Mouse (Mus musculus) left cerebral cortex, adult 8-10 months (tissue): Measurements from ENCODE around the gene Opa1. TPM values are rescaled to one million over a fixed set of nuclear protein-coding genes. Genes with fewer than 3 reads are reported as not detected.

Experiments
- DNase-seq, 2 experiments: peaks; one replicate each; pipeline ENCODE4 v3.0.0; 2022; ENCODE audit warnings: low spot score in 2 of 2
- total RNA-seq, 4 experiments: library from RNA; stranded (reverse); gene quantifications; 2 replicates each; pipeline ENCODE4 v1.2.4; 2022

Opa1 gene
- total RNA-seq, 4 experiments from 2014 or later: 106 to 123 (median 115) TPM

DNA sequence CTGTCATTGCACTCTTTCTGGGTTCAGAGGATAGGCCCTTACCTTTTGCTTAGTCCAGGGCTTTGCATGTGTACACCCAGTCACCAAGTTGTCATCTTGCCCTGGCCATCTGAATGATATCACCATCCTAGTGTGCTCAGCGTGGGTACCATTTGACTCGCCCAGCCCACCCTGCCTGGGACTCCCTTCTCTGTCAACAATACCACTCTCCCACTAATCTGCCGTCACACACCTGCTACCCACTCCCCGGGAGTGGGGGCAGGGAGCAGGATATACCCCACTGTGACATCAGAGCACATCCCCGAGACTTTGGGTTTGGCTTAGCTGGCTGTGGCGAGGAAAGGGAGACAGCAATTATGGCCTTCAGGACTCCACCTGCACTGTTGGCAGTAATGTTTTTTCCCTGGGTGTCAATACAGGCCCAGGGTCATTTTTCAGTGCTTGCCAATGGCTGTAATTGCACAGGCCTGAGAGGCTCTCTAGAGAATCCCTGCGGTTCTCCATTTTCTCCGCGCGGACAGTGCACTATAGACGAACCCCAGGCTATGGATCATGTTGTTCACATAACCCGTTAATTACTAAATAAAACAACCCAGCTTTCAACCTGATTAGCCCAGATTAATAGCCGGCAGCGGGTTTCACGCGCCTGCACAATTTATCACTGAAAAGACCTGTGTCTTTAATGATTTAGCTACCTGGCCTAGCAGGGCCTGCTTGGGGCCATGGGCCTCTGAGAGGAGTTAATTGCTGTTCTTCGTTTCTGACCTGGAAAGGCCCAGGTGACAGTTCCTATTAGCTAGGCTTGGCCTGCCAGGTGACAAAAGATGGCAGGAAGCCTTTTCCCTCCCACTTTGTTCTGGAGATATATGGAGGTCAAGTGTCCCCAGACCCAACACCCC, 109.1 kb downstream of the Opa1 start:
- DNase-seq: no peak

DNA sequence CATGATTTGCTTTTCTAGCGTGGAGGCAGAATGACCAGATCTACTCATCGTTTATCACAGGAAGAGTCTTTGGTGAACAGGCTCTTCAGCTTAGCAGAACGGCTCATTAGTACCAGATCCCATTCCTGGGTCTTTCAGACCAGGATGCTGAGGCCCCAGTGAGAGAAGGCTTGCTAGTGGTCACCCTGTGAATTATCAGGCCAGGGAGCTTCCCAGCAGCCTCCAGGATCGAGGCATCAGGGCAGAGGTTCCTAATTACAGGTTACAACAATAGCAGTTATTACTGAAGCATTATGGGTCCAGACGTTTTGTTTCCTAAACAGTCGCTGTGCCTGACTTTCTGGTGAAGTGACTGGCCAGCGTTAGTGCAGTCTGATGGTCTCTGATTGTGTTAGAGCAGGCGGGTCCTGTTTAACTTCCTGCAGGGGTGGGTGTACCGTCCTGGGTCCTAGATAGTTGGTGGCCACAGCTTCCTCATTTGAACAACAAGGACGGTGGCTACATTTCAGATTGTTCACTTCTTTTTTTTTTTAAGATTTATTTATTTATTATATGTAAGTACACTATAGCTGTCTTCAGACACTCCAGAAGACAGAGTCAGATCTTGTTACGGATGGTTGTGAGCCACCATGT, 110.2 kb downstream of the Opa1 start:
- no peak for DNase-seq

DNA sequence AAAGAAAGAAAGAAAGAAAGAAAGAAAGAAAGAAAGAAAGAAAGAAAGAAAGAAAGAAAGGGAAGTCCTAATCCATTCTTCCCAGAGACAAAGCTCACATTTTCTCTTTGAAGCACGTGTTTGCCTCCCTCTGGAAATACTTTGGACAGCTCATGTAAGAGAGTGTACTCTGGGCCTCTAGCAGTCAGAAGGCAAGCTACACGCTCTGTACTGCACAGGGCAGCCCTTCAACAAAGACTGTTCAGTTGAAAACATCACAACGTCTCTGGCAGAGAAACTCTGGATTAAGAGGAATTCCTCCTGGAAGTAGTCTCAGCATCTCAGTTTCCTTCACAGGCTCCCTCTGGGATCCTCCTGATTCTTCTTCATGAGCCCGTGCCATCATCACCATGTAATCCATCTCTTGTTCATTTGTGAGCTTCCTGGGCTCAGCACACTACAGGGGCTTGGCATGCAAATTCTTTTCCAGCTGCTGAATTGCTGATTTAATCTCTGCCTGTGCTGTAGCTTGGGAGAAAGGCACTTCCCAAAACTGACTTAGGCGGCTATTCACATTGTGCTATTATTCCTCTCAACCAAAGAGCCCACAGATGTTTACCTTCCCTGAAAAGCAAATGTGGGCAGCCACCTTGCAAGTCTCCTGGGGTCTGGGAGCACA, 114.0 kb downstream of the Opa1 start:
- no peak for DNase-seq

DNA sequence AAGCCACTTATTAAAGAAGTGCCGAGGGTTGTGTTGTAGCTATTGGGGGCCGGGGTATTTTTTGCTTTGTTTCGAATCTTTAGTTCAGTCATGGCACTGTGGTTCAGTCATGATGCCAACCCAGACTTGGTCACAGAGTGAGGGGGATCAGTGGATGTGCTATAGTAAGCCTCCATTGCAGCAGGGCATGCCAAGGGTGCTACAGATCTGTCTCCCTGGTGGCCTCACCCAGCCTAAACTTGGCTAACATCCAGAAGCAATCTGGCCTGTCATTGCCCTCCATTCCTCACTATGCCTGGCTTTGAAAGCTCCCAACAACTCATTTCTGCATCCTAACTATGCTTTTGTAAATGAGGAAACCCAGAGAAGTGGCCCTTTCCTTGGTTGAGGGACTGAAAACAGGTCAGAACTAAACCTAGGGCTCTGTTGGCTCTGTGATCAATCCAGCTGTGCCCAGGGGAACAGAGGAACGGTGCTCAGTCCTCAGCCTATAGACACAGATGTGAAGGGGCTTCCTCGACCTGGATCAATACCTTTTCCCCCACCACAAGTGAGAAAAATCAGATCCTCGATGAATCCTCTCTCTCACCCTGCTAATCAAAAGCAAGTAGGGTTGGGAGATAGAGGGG, 114.8 kb downstream of the Opa1 start:
- no peak for DNase-seq

DNA sequence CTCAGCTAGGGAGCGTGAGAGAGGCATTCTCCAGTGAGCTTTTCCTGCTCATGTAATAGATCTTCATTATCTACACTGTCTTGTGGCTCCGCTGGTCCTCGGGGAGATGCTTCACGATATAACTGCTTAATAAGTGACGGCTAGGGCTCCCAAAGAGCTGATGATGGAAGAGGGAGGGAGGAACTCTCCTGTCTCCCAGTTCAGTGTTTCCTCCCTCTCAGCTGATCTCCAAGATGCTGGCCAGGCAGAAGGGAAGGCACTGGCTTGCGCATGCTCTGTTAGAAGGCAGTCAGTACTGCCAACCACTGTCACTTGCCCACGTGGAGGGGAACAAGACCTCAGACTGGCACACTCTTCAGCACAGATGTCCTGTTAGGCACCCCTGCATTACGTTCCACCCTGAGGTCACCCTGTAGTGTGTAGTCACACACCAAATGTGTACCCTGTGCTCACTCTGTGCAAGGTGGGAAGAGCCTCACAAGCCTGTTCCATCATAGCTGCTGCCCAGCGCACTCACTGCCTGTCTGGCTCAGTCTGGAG, 115.4 kb downstream of the Opa1 start:
- no peak for DNase-seq

Other genes with a start within 250 kb of the Opa1 start
- 10 to 100 TPM in 3 of 4 experiments, 1 to 10 TPM in 1; 9.9 to 13.5 (median 11.5) TPM for gene Atp13a5, start 200.6 kb upstream of the Opa1 start, total RNA-seq
- 10 to 100 TPM in 3 of 4 experiments, 1 to 10 TPM in 1; 9.8 to 13.3 (median 12.3) TPM for gene Atp13a4, start 34.5 kb upstream of the Opa1 start, total RNA-seq